Mouse (Mus musculus) myocyte (in vitro differentiated cells): ENCODE data around the gene Trip12.

ENCODE experiments used
- MAX ChIP-seq: IDR thresholded peaks from one replicate; pipeline ENCODE4 v1.6.1; 2011; ENCODE audit warnings: low read depth, mild to moderate bottlenecking, control low read depth
- POLR2A ChIP-seq: IDR thresholded peaks from one replicate; pipeline ENCODE4 v1.6.1; 2011; ENCODE audit warnings: low read depth, mild to moderate bottlenecking, control low read depth, moderate library complexity; ENCODE audit not compliant: insufficient read length
- POLR2AphosphoS2 ChIP-seq: IDR thresholded peaks from one replicate; pipeline ENCODE4 v1.6.1; 2011; ENCODE audit warnings: low read depth, control low read depth; ENCODE audit not compliant: insufficient read length
- TCF12 ChIP-seq: IDR thresholded peaks from one replicate; pipeline ENCODE4 v1.6.1; 2011; ENCODE audit warnings: mild to moderate bottlenecking, control low read depth; ENCODE audit not compliant: poor library complexity, insufficient read depth, severe bottlenecking

GRCm38 (mm10) chr1:84872939-84873338 lies 32.6 kb upstream of the Trip12 start:
- no peak for TF ChIP-seq MAX
- no peak for TF ChIP-seq TCF12
- TF ChIP-seq POLR2AphosphoS2: no peak
- TF ChIP-seq POLR2A: no peak
